Mouse (Mus musculus) adipocyte (in vitro differentiated cells): ENCODE data around the gene Ramac.

ENCODE experiments used
- DNase-seq: peaks from one replicate; pipeline ENCODE4 v3.0.0-alpha.2; 2016; ENCODE audit warnings: low spot score

The Ramac gene

GRCm38 (mm10) chr7:81762180-81763109, at the start of gene Ramac:
Ramac (plus strand) TSS chr7:81762925.
- DNase-seq = peak; percentile 91

- no peak for DNase-seq
These were observed 44.1 kb upstream of the Ramac start for GRCm38 (mm10) chr7:81718657-81719056.

GRCm38 (mm10) chr7:81719216-81719661, 43.5 kb upstream of the Ramac start:
- DNase-seq = no peak

GRCm38 (mm10) chr7:81721271-81721670, 41.5 kb upstream of the Ramac start:
- DNase-seq = no peak

- DNase-seq = no peak
These were observed 38.9 kb upstream of the Ramac start for GRCm38 (mm10) chr7:81723851-81724250.

GRCm38 (mm10) chr7:81725986-81726727, 36.6 kb upstream of the Ramac start:
- DNase-seq = no peak

GRCm38 (mm10) chr7:81726728-81727005, 36.1 kb upstream of the Ramac start:
- no peak for DNase-seq

- DNase-seq = no peak
These were observed 35.0 kb upstream of the Ramac start for GRCm38 (mm10) chr7:81727716-81728115.

- DNase-seq = no peak
These were observed 32.9 kb upstream of the Ramac start for GRCm38 (mm10) chr7:81729787-81730186.

- no peak for DNase-seq
These were observed 31.5 kb upstream of the Ramac start for GRCm38 (mm10) chr7:81731181-81731651.

- no peak for DNase-seq
These were observed 30.3 kb upstream of the Ramac start for GRCm38 (mm10) chr7:81732183-81733089.

- peak; percentile 26 for DNase-seq
These were observed 27.3 kb upstream of the Ramac start for GRCm38 (mm10) chr7:81735300-81736048.

GRCm38 (mm10) chr7:81738720-81739385, 23.9 kb upstream of the Ramac start:
- no peak for DNase-seq

- DNase-seq = no peak
These were observed 22.7 kb upstream of the Ramac start for GRCm38 (mm10) chr7:81740010-81740409.

GRCm38 (mm10) chr7:81744145-81744544, 18.6 kb upstream of the Ramac start:
- peak; percentile 53 for DNase-seq

GRCm38 (mm10) chr7:81747956-81748355, 14.8 kb upstream of the Ramac start:
- no peak for DNase-seq

GRCm38 (mm10) chr7:81763110-81763845, 553 bp downstream of the Ramac start:
- peak; percentile 31 for DNase-seq

GRCm38 (mm10) chr7:81772786-81773539, 10.2 kb downstream of the Ramac start:
- DNase-seq = no peak

- no peak for DNase-seq
These were observed 12.6 kb downstream of the Ramac start for GRCm38 (mm10) chr7:81775325-81775724.
